Mouse (Mus musculus) liver, embryonic 12.5 days (tissue): ENCODE measurements around the gene Csnk2a2. TPM values are rescaled to one million over a fixed set of nuclear protein-coding genes. Genes with fewer than 3 reads are reported as not detected.
A peak's percentile ranks its signal among the peaks of the same experiment; 100 is the strongest.

Experiments used
- ATAC-seq: fragments of 200-750 bp; cut with Nextera tagmentation; 2 replicates; pipeline ENCODE4 v1.8.0; 2017; ENCODE audit warnings: moderate number of reproducible peaks, mild to moderate bottlenecking, moderate library complexity
- H3K27ac ChIP-seq: fragments of 300-500 bp; sonication (generic); 2 replicates; pipeline ENCODE4 v1.5.1; 2016; ENCODE audit warnings: mild to moderate bottlenecking
- H3K27me3 ChIP-seq: fragments of 300-500 bp; sonication (generic); replicated peaks from 2 replicates; pipeline ENCODE4 v1.6.1; 2016; ENCODE audit warnings: mild to moderate bottlenecking, moderate library complexity
- H3K36me3 ChIP-seq: fragments of 300-500 bp; sonication (generic); 2 replicates; pipeline ENCODE4 v1.6.1; 2016; ENCODE audit warnings: mild to moderate bottlenecking, moderate library complexity
- H3K4me1 ChIP-seq: fragments of 300-500 bp; sonication (generic); 2 replicates; pipeline ENCODE4 v1.6.1; 2016
- H3K4me2 ChIP-seq: fragments of 300-500 bp; sonication (generic); 2 replicates; pipeline ENCODE4 v1.6.1; 2016; ENCODE audit warnings: mild to moderate bottlenecking, moderate library complexity
- H3K4me3 ChIP-seq: fragments of 300-500 bp; sonication (generic); 2 replicates; pipeline ENCODE4 v1.5.1; 2016; ENCODE audit warnings: mild to moderate bottlenecking, moderate library complexity
- H3K9ac ChIP-seq: fragments of 300-500 bp; sonication (generic); 2 replicates; pipeline ENCODE4 v1.6.1; 2016; ENCODE audit warnings: mild to moderate bottlenecking, moderate library complexity
- H3K9me3 ChIP-seq: fragments of 300-500 bp; sonication (generic); replicated peaks from 2 replicates; pipeline ENCODE4 v1.6.1; 2016; ENCODE audit warnings: mild to moderate bottlenecking, moderate library complexity
- WGBS: fragments of 180-500 bp; shearing (Covaris S2); methylation state at CpG from one replicate; pipeline ENCODE4 v1.1.7; 2016; ENCODE audit not compliant: insufficient replicate concordance; 5-methylcytosine and 5-hydroxymethylcytosine counted together
- polyA plus RNA-seq: library from polyadenylated mRNA; unstranded; fragments of >200 nt; fragmentation: Nextera tagmentation; extraction: Ambion mirVana; gene quantifications from 2 replicates; pipeline ENCODE4 v1.2.1, GENCODE M21; 2016

Gene Csnk2a2
- polyA plus RNA-seq, 1 experiment from 2014 or later: 7.2 TPM

GRCm38 (mm10) chr8:95468995-95469394, 20.8 kb downstream of the Csnk2a2 start:
- no peak overlapping the region for H3K4me2 ChIP-seq
- peaks cover 90% of the 10 kb centered on the region for H3K36me3 ChIP-seq
- no peak overlapping the region for H3K9ac ChIP-seq
- H3K4me3 ChIP-seq: no peak overlapping the region
- H3K4me1 ChIP-seq: peaks cover 6% of the 10 kb centered on the region; the same call in 1 of the 2 replicates
- no peaks in the 10 kb centered on the region for H3K9me3 ChIP-seq
- H3K27ac ChIP-seq: no peak overlapping the region
- ATAC-seq: no peak
- WGBS: 64% methylated on average over 3 of the region's 3 CpGs
- H3K27me3 ChIP-seq: no peaks in the 10 kb centered on the region

DNA sequence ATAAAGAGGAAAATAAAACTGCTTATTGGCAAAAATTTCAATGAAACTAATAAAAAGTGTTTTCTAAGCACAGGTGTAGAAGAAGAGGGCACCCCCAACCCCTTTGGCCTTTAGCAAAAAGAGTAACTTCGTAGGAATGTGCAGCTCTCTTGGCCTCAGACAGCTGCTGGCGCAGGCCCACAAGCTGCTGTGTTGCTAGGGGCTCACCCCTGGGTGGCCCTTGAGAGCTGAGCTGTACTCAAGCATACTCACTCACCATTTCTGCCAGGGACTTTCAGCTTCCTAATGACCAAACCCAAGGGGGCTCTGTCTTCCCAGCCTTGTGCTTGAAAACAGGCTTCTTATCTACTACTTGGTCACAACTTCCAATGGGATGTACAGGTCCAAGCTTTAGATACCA, 23.3 kb downstream of the Csnk2a2 start:
- 80% methylated on average over 2 of the region's 2 CpGs for WGBS
- H3K9ac ChIP-seq: no peak overlapping the region
- peaks cover 6% of the 10 kb centered on the region; the same call in 1 of the 2 replicates for H3K4me1 ChIP-seq
- H3K36me3 ChIP-seq: peaks cover 88% of the 10 kb centered on the region
- H3K27ac ChIP-seq: no peak overlapping the region
- H3K27me3 ChIP-seq: no peaks in the 10 kb centered on the region
- no peak overlapping the region for H3K4me3 ChIP-seq
- H3K9me3 ChIP-seq: no peaks in the 10 kb centered on the region
- H3K4me2 ChIP-seq: no peak overlapping the region
- no peak for ATAC-seq

DNA sequence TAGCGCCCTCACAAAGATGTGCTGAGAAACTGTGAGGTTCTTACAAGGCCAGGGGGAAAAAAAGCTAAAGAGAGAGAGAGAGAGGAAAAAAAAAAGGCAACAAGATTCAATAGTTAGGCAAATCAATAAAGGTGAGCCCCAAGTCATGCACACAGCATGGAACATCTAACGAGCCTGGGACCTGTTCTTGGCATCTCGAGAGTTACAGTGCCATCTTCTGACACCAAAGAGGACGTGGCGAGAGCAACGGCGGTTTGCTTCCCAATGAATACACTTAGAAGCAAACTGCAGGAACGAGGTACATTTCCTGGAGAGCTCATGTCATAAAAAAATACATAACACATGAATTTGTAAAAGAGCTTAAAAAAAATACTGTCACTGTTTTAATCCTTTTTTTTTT, 37.3 kb downstream of the Csnk2a2 start:
- WGBS: 82% methylated on average over 8 of the region's 8 CpGs
- peaks cover 97% of the 10 kb centered on the region for H3K36me3 ChIP-seq
- no peak overlapping the region for H3K9ac ChIP-seq
- H3K9me3 ChIP-seq: no peaks in the 10 kb centered on the region
- no peaks in the 10 kb centered on the region for H3K27me3 ChIP-seq
- no peak overlapping the region for H3K27ac ChIP-seq
- ATAC-seq: no peak
- no peak overlapping the region for H3K4me2 ChIP-seq
- H3K4me1 ChIP-seq: no peaks in the 10 kb centered on the region
- no peak overlapping the region for H3K4me3 ChIP-seq

DNA sequence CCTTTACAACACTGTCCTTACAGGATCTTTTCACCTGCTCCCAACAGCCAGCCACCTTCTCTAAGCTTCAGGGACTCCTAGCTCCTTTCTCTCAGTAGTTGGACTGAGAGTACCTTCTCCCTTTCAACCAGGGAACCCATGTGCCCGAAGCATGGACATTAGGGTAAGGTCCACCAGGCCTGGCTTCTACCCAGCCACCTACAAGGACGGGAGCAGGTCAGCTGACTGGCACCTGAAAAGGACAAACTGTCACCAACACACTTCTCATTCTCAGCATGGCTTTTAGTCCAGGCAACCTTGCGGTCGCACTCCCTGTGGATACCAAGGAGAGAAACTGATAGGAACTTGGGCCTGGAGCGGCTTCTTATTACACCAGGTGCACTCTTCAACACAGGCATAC, 39.6 kb downstream of the Csnk2a2 start:
- 93% methylated on average over 5 of the region's 5 CpGs for WGBS
- Histone ChIP-seq H3K27ac (no peak overlapping the region), H3K27me3 (no peaks in the 10 kb centered on the region), H3K36me3 (peaks cover 84% of the 10 kb centered on the region), H3K4me1 (no peaks in the 10 kb centered on the region), H3K9ac (no peak overlapping the region), H3K4me2 (no peak overlapping the region), H3K4me3 (no peak overlapping the region), H3K9me3 (no peaks in the 10 kb centered on the region)
- ATAC-seq: no peak

DNA sequence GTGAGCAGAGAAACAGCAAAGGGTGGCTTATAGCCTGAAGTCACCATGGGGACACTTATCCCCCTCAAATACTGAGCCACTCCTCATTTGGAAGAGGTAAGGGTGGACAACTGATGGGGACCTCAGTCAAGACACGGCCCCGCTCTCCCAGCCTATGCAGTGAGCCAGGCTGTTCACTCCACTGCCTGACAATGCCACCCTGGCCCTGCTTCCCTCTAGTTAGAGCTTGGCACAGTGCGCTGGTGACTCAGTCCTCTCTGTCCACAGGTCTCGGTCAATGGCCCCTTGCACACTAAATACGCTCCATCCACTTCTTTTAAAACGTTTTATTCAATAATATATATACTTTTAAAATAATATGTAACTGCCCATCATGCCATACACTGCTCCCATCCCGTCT, 42.2 kb downstream of the Csnk2a2 start:
- Histone ChIP-seq H3K4me1 (no peaks in the 10 kb centered on the region), H3K4me2 (no peak overlapping the region), H3K4me3 (no peak overlapping the region), H3K9ac (no peak overlapping the region), H3K36me3 (peaks cover 58% of the 10 kb centered on the region), H3K27me3 (no peaks in the 10 kb centered on the region), H3K27ac (no peak overlapping the region), H3K9me3 (no peaks in the 10 kb centered on the region)
- ATAC-seq: 0 out of 2 replicates have a peak, but pooled peaks have one; percentile 21
- WGBS: 79% methylated on average over 7 of the region's 7 CpGs

- H3K4me1 ChIP-seq: peaks cover 20% of the 10 kb centered on the region
- H3K27me3 ChIP-seq: no peaks in the 10 kb centered on the region
- no peaks in the 10 kb centered on the region for H3K9me3 ChIP-seq
- WGBS: 81% methylated on average over 4 of the region's 4 CpGs
- no peak overlapping the region for H3K27ac ChIP-seq
- no peak for ATAC-seq
- no peak overlapping the region for H3K9ac ChIP-seq
- no peak overlapping the region for H3K4me2 ChIP-seq
- H3K36me3 ChIP-seq: peaks cover 34% of the 10 kb centered on the region
- no peak overlapping the region for H3K4me3 ChIP-seq
These were observed 44.8 kb downstream of the Csnk2a2 start for GRCm38 (mm10) chr8:95445042-95445441.

DNA sequence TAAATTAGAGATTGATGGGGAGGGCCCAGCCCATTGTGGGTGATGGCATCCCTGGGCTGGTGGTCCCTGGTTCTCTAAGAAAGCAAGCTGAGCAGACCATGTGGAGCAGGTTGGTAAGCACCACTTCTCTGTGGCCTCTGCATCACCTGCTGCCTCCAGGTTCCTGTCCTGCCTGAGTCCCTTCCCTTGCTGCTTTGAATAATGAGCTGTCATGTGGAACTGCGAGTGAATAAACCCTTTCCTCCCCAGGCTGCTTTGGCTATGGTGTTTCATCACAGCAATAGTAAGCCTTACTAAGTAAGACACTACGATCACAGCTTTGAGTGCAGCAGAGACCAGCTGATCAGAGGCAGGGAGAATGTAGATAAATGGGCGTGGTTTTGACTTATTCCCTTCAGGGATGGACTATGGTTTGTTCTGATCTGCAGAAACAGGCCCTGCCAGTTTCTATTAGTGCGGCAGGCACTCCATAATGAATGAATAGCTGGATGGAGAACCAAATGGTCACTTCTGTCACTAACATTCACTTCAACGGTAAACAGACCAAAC, 48.3 kb downstream of the Csnk2a2 start:
- ATAC-seq: no peak
- no peak overlapping the region for H3K4me2 ChIP-seq
- no peak overlapping the region for H3K27ac ChIP-seq
- WGBS: 43% methylated on average over 5 of the region's 5 CpGs
- H3K27me3 ChIP-seq: no peaks in the 10 kb centered on the region
- H3K36me3 ChIP-seq: no peaks in the 10 kb centered on the region
- H3K4me3 ChIP-seq: no peak overlapping the region
- peaks cover 39% of the 10 kb centered on the region for H3K4me1 ChIP-seq
- H3K9ac ChIP-seq: no peak overlapping the region
- H3K9me3 ChIP-seq: no peaks in the 10 kb centered on the region

DNA sequence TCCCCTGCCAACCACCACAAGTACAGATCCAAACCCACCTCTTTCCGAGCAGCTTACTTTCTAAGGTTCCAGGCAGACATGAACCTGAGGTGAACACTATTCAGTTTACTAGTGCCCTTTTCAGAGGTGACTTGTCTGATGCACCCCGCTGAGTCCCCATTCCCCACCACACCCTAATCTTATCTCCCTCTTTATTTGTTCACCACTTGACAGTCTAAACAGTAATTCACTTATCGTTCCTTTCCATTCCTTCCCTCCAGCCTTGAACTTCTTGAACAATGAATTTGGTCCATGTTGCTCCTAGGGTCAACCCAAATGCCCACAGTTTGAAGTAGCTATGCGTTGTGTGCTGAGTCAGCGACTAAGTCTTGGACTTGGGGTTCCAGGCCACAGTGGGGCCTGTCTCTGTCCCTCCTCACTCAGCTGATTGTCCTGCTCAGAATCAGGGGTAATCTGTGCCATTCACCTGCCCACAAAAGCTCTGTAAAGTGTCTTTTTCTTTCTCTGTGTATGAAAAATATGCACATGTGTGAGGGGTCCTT, 49.6 kb downstream of the Csnk2a2 start:
- peaks cover 39% of the 10 kb centered on the region for H3K4me1 ChIP-seq
- no peaks in the 10 kb centered on the region for H3K36me3 ChIP-seq
- no peaks in the 10 kb centered on the region for H3K9me3 ChIP-seq
- no peak overlapping the region for H3K9ac ChIP-seq
- H3K4me3 ChIP-seq: no peak overlapping the region
- no peak overlapping the region for H3K27ac ChIP-seq
- 45% methylated on average over 5 of the region's 5 CpGs for WGBS
- no peaks in the 10 kb centered on the region for H3K27me3 ChIP-seq
- ATAC-seq: 0 out of 2 replicates have a peak, but pooled peaks have one; percentile 48
- peak overlapping the region; percentile 32; the same call in 1 of the 2 replicates for H3K4me2 ChIP-seq

- 0 out of 2 replicates have a peak overlapping the region, but pooled peaks have one; percentile 3 for H3K4me2 ChIP-seq
- no peak overlapping the region for H3K4me3 ChIP-seq
- H3K36me3 ChIP-seq: no peaks in the 10 kb centered on the region
- H3K9ac ChIP-seq: no peak overlapping the region
- H3K27ac ChIP-seq: no peak overlapping the region
- H3K27me3 ChIP-seq: no peaks in the 10 kb centered on the region
- H3K9me3 ChIP-seq: no peaks in the 10 kb centered on the region
- WGBS: 79% methylated on average over 2 of the region's 2 CpGs
- ATAC-seq: no peak
- peaks cover 39% of the 10 kb centered on the region for H3K4me1 ChIP-seq
These were observed 50.4 kb downstream of the Csnk2a2 start for GRCm38 (mm10) chr8:95439421-95439820.

DNA sequence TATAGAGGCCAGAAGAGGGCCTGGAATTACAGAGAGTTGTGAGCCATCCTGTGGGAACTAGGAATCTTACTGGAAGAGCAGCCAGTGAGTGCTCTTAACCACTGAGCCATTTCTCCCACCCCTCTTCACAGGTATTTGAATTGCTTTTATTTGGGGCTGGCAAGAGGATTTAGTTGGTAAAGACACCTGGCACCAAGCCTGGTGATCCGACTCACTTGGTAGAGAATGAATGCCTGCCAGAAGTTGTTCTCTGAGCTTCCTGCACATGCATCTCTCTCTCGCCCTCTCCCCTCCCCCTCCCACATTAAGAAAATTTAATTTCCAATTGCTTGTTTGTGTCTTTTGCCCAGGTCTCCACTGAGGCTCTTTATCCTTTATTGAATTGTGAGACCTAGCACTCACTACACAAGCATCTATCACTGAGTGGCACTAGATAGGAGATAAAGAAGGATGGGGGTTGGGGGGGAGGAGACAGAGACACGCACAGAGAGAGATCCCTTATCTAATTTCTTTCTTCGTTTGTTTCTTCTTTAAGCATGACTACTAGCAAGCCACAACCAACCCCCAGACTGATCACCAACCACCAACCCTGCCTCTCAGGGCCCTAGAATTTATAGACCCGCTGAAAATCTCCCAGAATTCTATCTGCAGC, 52.4 kb downstream of the Csnk2a2 start:
- Histone ChIP-seq H3K4me3 (no peak overlapping the region), H3K36me3 (no peaks in the 10 kb centered on the region), H3K4me1 (peaks cover 57% of the 10 kb centered on the region), H3K9ac (no peak overlapping the region), H3K9me3 (no peaks in the 10 kb centered on the region), H3K27ac (no peak overlapping the region), H3K27me3 (no peaks in the 10 kb centered on the region), H3K4me2 (no peak overlapping the region)
- no peak for ATAC-seq
- 24% methylated on average over 5 of the region's 5 CpGs for WGBS

DNA sequence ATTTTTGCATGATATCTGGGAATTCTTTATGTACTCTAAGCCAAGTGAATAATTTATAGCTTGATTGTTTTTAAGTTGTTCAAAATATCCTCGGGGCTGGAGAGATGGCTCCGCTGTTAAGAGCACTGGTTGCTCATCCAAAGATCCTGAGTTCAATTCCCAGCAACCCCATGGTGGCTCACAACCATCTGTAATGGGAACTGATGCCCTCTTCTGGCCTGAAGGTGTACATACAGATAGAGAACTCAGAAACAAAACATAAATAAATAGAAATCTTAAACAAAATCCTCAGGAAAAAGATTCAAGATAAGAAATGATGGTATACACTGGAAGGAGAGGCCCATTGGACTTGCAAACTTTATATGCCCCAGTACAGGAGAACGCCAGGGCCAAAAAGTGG, 53.9 kb downstream of the Csnk2a2 start:
- Histone ChIP-seq H3K4me2 (no peak overlapping the region), H3K9ac (no peak overlapping the region), H3K27me3 (no peaks in the 10 kb centered on the region), H3K4me3 (no peak overlapping the region), H3K27ac (no peak overlapping the region), H3K9me3 (no peaks in the 10 kb centered on the region), H3K4me1 (peaks cover 56% of the 10 kb centered on the region), H3K36me3 (peaks cover 5% of the 10 kb centered on the region)
- 79% methylated on average over 3 of the region's 3 CpGs for WGBS
- ATAC-seq: no peak

DNA sequence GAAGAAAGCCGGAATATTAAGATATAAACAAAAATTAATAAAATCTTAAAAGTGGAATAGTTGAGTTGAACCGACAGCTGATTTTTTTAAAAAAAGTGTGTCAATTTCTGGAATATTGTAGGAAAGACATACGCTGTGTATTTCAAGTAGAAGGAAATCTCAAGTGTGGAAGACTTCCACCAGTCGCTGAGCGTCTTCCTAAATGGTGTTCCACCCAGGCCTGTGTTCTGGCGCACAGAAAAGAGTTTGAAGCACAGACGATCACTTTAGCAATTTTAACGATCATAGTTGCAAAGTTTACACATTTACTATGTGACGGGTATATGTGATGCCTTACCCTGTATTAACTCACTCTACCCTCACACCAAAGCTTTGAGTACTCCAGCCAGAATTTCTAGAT, 54.4 kb downstream of the Csnk2a2 start:
- Histone ChIP-seq H3K36me3 (peaks cover 5% of the 10 kb centered on the region), H3K4me1 (peaks cover 56% of the 10 kb centered on the region), H3K9ac (no peak overlapping the region), H3K9me3 (no peaks in the 10 kb centered on the region), H3K27ac (no peak overlapping the region; the same call in 1 of the 2 replicates), H3K27me3 (no peaks in the 10 kb centered on the region), H3K4me3 (peak overlapping the region; percentile 95), H3K4me2 (peak overlapping the region; percentile 96)
- 89% methylated on average over 9 of the region's 9 CpGs for WGBS
- ATAC-seq: no peak
